Mouse (Mus musculus): ENCODE results near the gene Ddn. TPM values are rescaled to one million over a fixed set of nuclear protein-coding genes. Genes with fewer than 3 reads are reported as not detected.
A peak's percentile ranks its signal among the peaks of the same experiment; 100 is the strongest.

Gene Ddn
- 0.09 and 0.24 TPM in 2 replicates for total RNA-seq (2021)
- long read RNA-seq = 0 reads

GRCm38 (mm10) chr15:98809390-98809789 lies at the start of gene Ddn:
Gene Ddn, minus strand, starts transcription at chr15:98809490.
- no peak for DNase-seq

- DNase-seq = no peak
These were observed 44.9 kb upstream of the Ddn start for GRCm38 (mm10) chr15:98854214-98854613.

DNA sequence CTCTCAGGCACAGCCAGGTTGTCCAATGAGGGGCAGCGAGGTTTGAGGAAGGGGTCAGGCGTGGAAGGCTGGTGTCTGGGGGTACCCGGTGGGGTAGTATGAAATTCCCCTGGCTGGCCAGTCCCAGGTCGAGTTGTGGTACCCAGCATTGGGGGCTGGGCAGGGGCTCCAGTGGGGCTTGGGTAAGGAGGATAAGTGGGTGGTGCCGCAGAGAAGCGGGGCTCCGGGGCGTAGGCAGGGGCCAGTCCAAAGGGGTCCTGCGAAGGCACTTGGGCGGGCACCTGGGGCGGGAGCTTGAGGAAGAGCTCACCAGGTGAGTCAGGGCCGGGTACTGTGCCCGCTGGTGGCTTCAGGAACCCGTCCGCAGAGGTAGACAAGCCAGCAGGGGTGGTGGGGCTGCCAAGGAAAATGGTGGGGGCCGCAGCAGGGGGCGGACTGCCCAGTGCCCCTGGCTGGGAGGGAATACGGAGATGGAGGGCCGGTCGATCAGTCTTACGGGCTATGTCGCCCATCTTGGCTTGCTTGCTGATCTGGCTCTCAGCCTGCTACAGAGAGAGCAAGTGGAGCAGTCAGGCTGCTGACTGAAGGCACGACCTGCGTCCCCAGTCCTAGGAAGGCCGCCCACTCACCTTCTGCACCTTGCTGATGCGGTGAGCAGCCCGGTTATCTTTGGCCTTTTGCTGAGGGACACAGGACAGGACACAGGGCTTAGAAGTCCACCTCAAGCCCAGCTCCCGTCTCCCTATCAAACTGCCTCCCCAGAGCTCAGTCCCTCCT lies 44.1 kb upstream of the Ddn start:
- DNase-seq = no peak

DNA sequence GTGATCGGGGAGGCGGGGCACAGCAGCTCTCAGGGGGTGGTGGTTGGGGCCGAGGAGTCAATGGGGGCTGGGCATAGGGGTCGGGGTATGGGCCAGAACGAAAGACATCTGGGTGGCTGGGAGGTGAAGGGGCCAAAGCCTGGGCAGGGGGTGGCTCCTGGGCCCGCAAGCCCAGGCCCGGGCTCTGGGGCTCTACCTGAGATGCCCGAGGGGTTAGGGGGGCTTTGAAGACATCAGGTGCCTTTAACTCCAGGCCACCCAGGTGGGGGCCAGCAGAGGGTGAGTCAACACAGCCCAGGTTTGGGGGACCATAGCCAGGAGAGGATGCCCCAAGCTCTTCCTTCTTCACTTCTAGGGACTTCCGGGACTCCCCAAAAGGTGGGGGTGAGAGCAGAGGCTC lies 43.4 kb upstream of the Ddn start:
- DNase-seq = no peak

DNA sequence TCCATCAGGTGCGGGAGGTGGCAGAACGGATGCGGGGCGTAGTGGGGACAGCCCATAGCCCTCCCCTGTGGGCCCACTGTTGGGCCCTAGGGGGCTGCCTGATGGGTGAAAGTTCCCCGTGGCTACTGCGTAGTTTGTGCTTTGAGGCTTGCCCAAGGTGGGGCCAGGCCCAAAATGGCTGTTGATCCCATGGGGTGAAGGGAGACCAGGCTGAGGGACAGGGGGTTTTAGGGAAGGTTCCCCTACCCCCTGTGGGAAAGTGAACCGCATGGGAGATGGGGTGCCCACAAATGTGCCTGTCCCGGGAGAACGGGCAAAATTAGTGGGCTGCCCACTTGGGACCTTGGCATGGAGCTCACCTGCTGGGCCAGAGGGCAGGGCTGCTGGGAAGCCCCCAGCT lies 42.8 kb upstream of the Ddn start:
- DNase-seq = no peak

- DNase-seq = no peak
These were observed 42.0 kb upstream of the Ddn start for GRCm38 (mm10) chr15:98851229-98851818.

- DNase-seq = peak; percentile 28
These were observed 41.4 kb upstream of the Ddn start for GRCm38 (mm10) chr15:98850668-98851067.

- DNase-seq = no peak
These were observed 40.8 kb upstream of the Ddn start for GRCm38 (mm10) chr15:98849956-98850600.

- no peak for DNase-seq
These were observed 39.9 kb upstream of the Ddn start for GRCm38 (mm10) chr15:98849165-98849564.

DNA sequence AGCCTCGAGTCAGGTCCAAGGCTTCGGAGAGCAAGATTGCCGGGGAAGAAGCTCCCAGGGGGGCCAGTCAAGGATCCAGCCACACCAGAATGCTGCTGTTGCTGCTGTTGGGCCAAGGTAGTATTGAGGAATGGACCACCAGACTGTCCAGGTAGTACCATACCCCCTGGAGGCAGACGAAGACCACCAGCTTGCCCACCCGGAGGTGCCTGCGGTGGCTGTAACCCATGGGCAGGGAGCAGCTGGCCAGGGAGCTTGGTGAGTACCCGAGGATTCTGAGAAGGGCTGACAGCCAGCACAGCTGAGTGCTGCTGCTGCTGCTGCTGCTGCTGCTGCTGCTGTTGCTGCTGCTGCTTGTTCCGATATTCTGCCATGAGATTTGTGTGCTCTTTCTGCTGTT lies 36.9 kb upstream of the Ddn start:
- DNase-seq = no peak

DNA sequence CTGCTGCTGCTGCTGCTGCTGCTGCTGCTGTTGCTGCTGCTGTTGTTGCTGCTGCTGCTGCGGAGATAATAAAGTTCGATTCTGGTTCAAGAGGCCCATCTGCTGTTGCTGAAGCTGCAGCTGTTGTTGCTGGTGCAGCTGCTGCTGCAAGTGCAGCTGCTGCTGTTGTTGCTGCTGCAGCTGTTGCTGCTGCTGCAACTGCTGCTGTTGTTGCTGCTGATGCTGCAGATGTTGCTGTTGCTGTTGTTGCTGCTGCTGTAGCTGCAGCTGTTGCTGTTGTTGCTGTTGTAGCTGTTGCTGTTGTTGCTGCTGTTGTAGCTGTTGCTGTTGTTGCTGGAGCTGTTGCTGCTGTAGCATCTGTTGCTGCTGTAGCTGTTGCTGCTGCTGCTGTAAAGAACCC lies 35.9 kb upstream of the Ddn start:
- DNase-seq = no peak

DNA sequence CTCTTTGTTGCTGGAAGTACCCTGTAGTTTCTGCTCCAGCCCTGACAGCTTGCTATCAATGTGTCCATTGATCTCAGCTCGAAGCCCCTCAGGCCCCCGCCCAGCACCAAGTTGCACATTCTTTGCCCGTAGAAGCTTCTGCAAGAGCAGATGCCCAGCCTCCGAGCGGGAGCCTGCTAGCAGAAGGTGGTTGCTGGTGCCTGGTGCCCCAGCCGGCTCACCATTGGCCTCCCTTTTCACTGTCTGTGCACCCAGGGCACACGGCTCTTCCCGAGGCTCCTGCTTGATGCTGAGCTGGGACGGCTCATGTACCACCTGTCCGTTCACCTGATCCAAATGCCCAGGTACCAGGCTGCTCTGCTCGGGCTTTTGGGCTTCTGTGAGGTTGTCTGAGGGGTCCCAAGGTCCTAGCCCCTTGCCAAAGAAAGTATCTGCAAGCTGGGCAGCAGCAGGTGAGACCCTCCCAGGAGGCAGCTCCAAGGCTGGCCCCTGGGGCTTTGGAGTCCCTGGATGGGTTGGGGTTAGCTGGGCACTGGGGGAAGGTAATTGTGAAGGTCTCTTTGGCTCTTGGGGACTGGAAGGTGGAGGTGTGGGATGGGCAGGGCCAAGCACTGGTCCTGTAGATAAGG lies 34.4 kb upstream of the Ddn start:
- no peak for DNase-seq

GRCm38 (mm10) chr15:98839671-98840585 lies 30.6 kb upstream of the Ddn start:
- no peak for DNase-seq

GRCm38 (mm10) chr15:98839161-98839560 lies 29.9 kb upstream of the Ddn start:
- DNase-seq = no peak

GRCm38 (mm10) chr15:98837743-98838103 lies 28.4 kb upstream of the Ddn start:
- no peak for DNase-seq

DNA sequence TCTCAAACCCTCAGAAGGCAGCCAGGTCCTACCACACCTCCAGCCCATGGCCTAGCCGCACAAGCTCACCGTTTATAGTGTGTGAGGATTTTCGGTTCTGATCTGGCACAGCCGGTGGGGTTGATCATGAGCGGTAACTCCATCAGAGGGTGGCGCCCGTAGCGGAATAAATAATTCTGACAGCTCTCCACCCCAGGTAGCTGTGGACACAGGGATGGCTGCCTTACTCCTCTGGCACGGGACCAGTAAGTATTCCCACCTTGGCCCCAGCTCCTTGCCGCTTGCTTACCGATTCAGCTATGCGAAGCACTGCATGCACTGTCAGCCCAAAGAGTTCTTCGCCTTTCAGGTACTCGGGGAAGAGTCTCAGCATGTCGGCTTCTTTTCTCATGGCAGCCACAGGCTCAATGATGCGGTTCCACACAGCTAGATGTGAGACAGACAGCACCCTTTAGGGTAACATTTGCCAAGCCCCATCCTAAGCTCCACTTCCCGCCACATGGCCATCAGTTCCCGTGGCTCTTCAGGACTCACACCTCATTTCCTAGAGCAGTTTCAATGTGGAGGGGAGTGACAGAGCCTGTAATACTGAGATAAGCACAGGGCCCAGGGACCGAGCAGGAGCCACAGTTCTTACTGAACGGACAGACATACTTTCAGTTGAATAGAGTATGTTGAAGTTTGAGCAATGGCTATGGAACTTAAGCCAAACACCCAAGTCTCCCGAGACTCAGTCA lies 27.9 kb upstream of the Ddn start:
- no peak for DNase-seq

GRCm38 (mm10) chr15:98835291-98835690 lies 26.0 kb upstream of the Ddn start:
- no peak for DNase-seq

DNA sequence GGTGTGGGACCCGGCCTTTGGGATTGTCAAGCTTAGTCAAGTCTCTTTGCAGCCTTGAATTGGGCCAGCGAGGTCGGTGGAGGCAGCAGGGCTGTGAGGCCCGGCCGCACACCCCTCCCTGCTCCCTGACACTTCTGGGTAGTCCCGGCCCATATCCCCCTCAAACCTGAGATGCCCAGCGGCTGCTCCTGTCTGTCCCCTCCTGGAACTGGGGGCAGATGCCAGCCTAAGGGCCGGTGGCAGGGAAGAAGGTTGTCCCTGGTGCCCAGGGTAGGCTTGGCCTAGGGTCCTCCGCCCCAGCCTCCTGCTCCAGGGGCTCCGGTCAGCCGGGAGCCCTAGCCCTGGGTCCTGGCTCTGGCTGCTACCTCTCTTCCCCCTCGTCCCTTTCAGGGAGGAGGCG lies 24.8 kb upstream of the Ddn start:
- DNase-seq = no peak

GRCm38 (mm10) chr15:98833281-98833680 lies 24.0 kb upstream of the Ddn start:
- DNase-seq = no peak

GRCm38 (mm10) chr15:98832161-98833058 lies 23.1 kb upstream of the Ddn start:
- DNase-seq = no peak

All from adrenal gland, postnatal 25 days (tissue).